8 mouse cellular contexts compared by ENCODE assay signal in genomic region chr15:102404608-102405488, GRCm38 (mm10). TPM values are rescaled to one million over a fixed set of nuclear protein-coding genes. Genes with fewer than 3 reads are reported as not detected.
A peak's percentile ranks its signal among the peaks of the same experiment; 100 is the strongest.
DNase-seq lines count a peak whose midpoint lies in the region; ATAC-seq and TF ChIP-seq lines count a peak whose summit lies in the region.

No protein-coding gene starts in this region.

- H3K9me3 ChIP-seq in embryonic facial prominence, embryonic 13.5 days = no peaks in the 10 kb centered on the region
- H3K9me3 ChIP-seq in intestine, embryonic 14.5 days (ENCODE audit: control insufficient read depth, low read length) = no peaks in the 10 kb centered on the region

- no peak for DNase-seq in frontal cortex, postnatal 36 days (ENCODE audit: low spot score in 2 of 2)
- DNase-seq in 3T3-L1 (ENCODE audit: low read depth, low spot score) = peak; percentile 45
- DNase-seq in intestine, embryonic 14.5 days (ENCODE audit: low spot score) = peak; percentile 99
- no peak for DNase-seq in gastrocnemius, postnatal 10 days
- no peak for DNase-seq in layer of hippocampus, adult 11-12 months (ENCODE audit: low spot score)

- peak overlapping the region; percentile 65 for H3K4me2 ChIP-seq in embryonic facial prominence, embryonic 13.5 days
- peak overlapping the region; percentile 84 for H3K4me2 ChIP-seq in intestine, embryonic 14.5 days (ENCODE audit: low read length)
- H3K4me2 ChIP-seq in myocyte (ENCODE audit: low read depth) = peak overlapping the region; percentile 100

- H3K79me2 ChIP-seq in myocyte (ENCODE audit: control insufficient read depth, insufficient read depth) = peaks cover 31% of the 10 kb centered on the region

- TF ChIP-seq POLR2A in myocyte (IDR thresholded peaks at IDR 0.05; ENCODE audit: insufficient read length, low read depth) = peak; percentile 100

- peak overlapping the region; percentile 86 for H3K9ac ChIP-seq in embryonic facial prominence, embryonic 13.5 days
- peak overlapping the region; percentile 81 for H3K9ac ChIP-seq in intestine, embryonic 14.5 days (ENCODE audit: low read length)

- H3K4me3 ChIP-seq in embryonic facial prominence, embryonic 13.5 days = peak overlapping the region; percentile 69
- H3K4me3 ChIP-seq in intestine, embryonic 14.5 days (ENCODE audit: low read depth, low read length) = peak overlapping the region; percentile 50
- peak overlapping the region; percentile 33 for H3K4me3 ChIP-seq in myocyte

- peaks cover 26% of the 10 kb centered on the region for H3K36me3 ChIP-seq in embryonic facial prominence, embryonic 13.5 days
- peaks cover 24% of the 10 kb centered on the region for H3K36me3 ChIP-seq in intestine, embryonic 14.5 days (ENCODE audit: control insufficient read depth, insufficient read depth, low read length)
- peaks cover 18% of the 10 kb centered on the region for H3K36me3 ChIP-seq in myocyte (ENCODE audit: control insufficient read depth, insufficient read depth)

- 16% methylated on average over 34 of the region's 34 CpGs for WGBS in embryonic facial prominence, embryonic 13.5 days
- WGBS in intestine, embryonic 14.5 days = 15% methylated on average over 34 of the region's 34 CpGs

- no peaks in the 10 kb centered on the region for H3K27me3 ChIP-seq in embryonic facial prominence, embryonic 13.5 days
- no peaks in the 10 kb centered on the region for H3K27me3 ChIP-seq in intestine, embryonic 14.5 days (replicated peaks; ENCODE audit: control insufficient read depth, insufficient read depth, low read length)
- H3K27me3 ChIP-seq in myocyte (ENCODE audit: control insufficient read depth, insufficient read depth, insufficient read length) = no peaks in the 10 kb centered on the region

- H3ac ChIP-seq in myocyte (ENCODE audit: control insufficient read depth, insufficient read length) = peak overlapping the region; percentile 38

- ATAC-seq in frontal cortex, adult (ENCODE audit: low TSS enrichment) = peak; percentile 44; the same call in 1 of the 2 replicates
- ATAC-seq in embryonic facial prominence, embryonic 13.5 days (ENCODE audit: insufficient number of reproducible peaks, insufficient read depth, low FRiP score, low TSS enrichment, low read depth) = no peak
- no peak for ATAC-seq in intestine, embryonic 14.5 days (replicated peaks; ENCODE audit: low FRiP score, low TSS enrichment, low read depth)

- peak overlapping the region; percentile 100 for H3K27ac ChIP-seq in embryonic facial prominence, embryonic 13.5 days
- H3K27ac ChIP-seq in intestine, embryonic 14.5 days (ENCODE audit: low read depth) = peak overlapping the region; percentile 100

- H3K4me1 ChIP-seq in embryonic facial prominence, embryonic 13.5 days = peaks cover 41% of the 10 kb centered on the region
- peaks cover 30% of the 10 kb centered on the region; the same call in 1 of the 2 replicates for H3K4me1 ChIP-seq in intestine, embryonic 14.5 days (replicated peaks; ENCODE audit: control insufficient read depth, insufficient read depth, low read length)

TF ChIP-seq in myocyte, 11 proteins besides CTCF, POLR2A, EP300 and RAD21:
- TF ChIP-seq TCF12 (IDR thresholded peaks at IDR 0.05; ENCODE audit: insufficient read depth, poor library complexity, severe bottlenecking) (no peak), E2F4 (IDR thresholded peaks at IDR 0.05; ENCODE audit: insufficient read depth) (peak; percentile 2), MYOG (IDR thresholded peaks at IDR 0.05; ENCODE audit: control insufficient read depth in 1 of 3, insufficient read depth in 1 of 3, insufficient read length in 2 of 3, low read depth in 2 of 3) (peak in 1 of 3 experiments; percentile 20), CEBPB (IDR thresholded peaks at IDR 0.05; ENCODE audit: insufficient read depth, poor library complexity, severe bottlenecking) (no peak), TCF3 (IDR thresholded peaks at IDR 0.05; ENCODE audit: insufficient read length, low read depth) (no peak), MAX (IDR thresholded peaks at IDR 0.05; ENCODE audit: low read depth) (no peak), MYOD1 (IDR thresholded peaks at IDR 0.05; ENCODE audit: control insufficient read depth in 1 of 3, insufficient read length in 2 of 3, low read depth in 2 of 3) (no peak), SRF (IDR thresholded peaks at IDR 0.05; ENCODE audit: control insufficient read depth, insufficient read length, low read depth) (no peak)
TF ChIP-seq in myocyte: peak in this region for 2.

RNA-seq across cellular contexts. Expression of gene Sp1, which starts 1.1 kb away (rescaled TPM):
- 12.3 and 14.1 TPM in 2 replicates for polyA plus RNA-seq in embryonic facial prominence, embryonic 13.5 days (2015; fragmentation: Nextera tagmentation; extraction: Ambion mirVana)
- polyA plus RNA-seq in intestine, embryonic 14.5 days (2014; fragmentation: Nextera tagmentation; extraction: Ambion mirVana) = 14.4 and 15.8 TPM in 2 replicates
- polyA plus RNA-seq in myocyte (2012; fragmentation: generic; extraction: Trizol) = 11.7 TPM
- 10 to 100 TPM; 32.9 to 43.2 TPM for total RNA-seq in gastrocnemius, postnatal 10 days (2021)

RNA-seq across cellular contexts. Expression of gene Sp7, which starts 37.9 kb away (rescaled TPM):
- polyA plus RNA-seq in embryonic facial prominence, embryonic 13.5 days (2015; fragmentation: Nextera tagmentation; extraction: Ambion mirVana) = 24.1 and 32.7 TPM in 2 replicates
- 1.2 and 1.3 TPM in 2 replicates for polyA plus RNA-seq in intestine, embryonic 14.5 days (2014; fragmentation: Nextera tagmentation; extraction: Ambion mirVana)
- polyA plus RNA-seq in myocyte (2012; fragmentation: generic; extraction: Trizol) = 0.24 TPM
- total RNA-seq in gastrocnemius, postnatal 10 days (2021) = 1 to 10 TPM in 1 of 2 experiments, under 1 TPM in 1; 0.14 to 7.4 TPM

RNA-seq across cellular contexts. Expression of gene Amhr2, which starts 40.3 kb away (rescaled TPM):
- polyA plus RNA-seq in embryonic facial prominence, embryonic 13.5 days (2015; fragmentation: Nextera tagmentation; extraction: Ambion mirVana) = not detected in 2 replicates
- polyA plus RNA-seq in intestine, embryonic 14.5 days (2014; fragmentation: Nextera tagmentation; extraction: Ambion mirVana) = 0.81 and 0.97 TPM in 2 replicates
- polyA plus RNA-seq in myocyte (2012; fragmentation: generic; extraction: Trizol) = 0.32 TPM
- total RNA-seq in gastrocnemius, postnatal 10 days (2021) = 1 to 10 TPM; 4.1 to 5.8 TPM

RNA-seq across cellular contexts. Expression of gene Prr13, which starts 54.0 kb away (rescaled TPM):
- 74.8 and 79.2 TPM in 2 replicates for polyA plus RNA-seq in embryonic facial prominence, embryonic 13.5 days (2015; fragmentation: Nextera tagmentation; extraction: Ambion mirVana)
- 132 and 141 TPM in 2 replicates for polyA plus RNA-seq in intestine, embryonic 14.5 days (2014; fragmentation: Nextera tagmentation; extraction: Ambion mirVana)
- polyA plus RNA-seq in myocyte (2012; fragmentation: generic; extraction: Trizol) = 92.9 TPM
- total RNA-seq in gastrocnemius, postnatal 10 days (2021) = 10 to 100 TPM; 11.3 to 14.5 TPM

RNA-seq across cellular contexts. Expression of gene Aaas, which starts 54.3 kb away (rescaled TPM):
- 72.9 and 80.6 TPM in 2 replicates for polyA plus RNA-seq in embryonic facial prominence, embryonic 13.5 days (2015; fragmentation: Nextera tagmentation; extraction: Ambion mirVana)
- polyA plus RNA-seq in intestine, embryonic 14.5 days (2014; fragmentation: Nextera tagmentation; extraction: Ambion mirVana) = 64.1 and 71.2 TPM in 2 replicates
- 57.5 TPM for polyA plus RNA-seq in myocyte (2012; fragmentation: generic; extraction: Trizol)
- 10 to 100 TPM in 1 of 2 experiments, 1 to 10 TPM in 1; 7.8 to 11.1 TPM for total RNA-seq in gastrocnemius, postnatal 10 days (2021)

Comparison
In these comparisons a context has a peak if more than half of its experiments do, and no peak if none do; other contexts are left out.
1. DNase-seq: peak in 3T3-L1 (single experiment) and intestine, embryonic 14.5 days (single experiment); none in frontal cortex, postnatal 36 days (0 of 2), gastrocnemius, postnatal 10 days (single experiment) and layer of hippocampus, adult 11-12 months (single experiment).
2. RNA of gene Sp7, which starts 37.9 kb away (polyA plus RNA-seq): 24.1 to 32.7 TPM in embryonic facial prominence, embryonic 13.5 days; 1.2 to 1.3 TPM in intestine, embryonic 14.5 days and 0.24 TPM in myocyte (single experiment); every median in the first group is over 10 times any median in the second.
3. Peak in every context shown above with its lines, with median percentiles within 50 percentile points of each other: H3K4me2 ChIP-seq and H3K4me3 ChIP-seq.